Comparison of ENCODE assay signal across 8 mouse cellular contexts in the genomic region with DNA sequence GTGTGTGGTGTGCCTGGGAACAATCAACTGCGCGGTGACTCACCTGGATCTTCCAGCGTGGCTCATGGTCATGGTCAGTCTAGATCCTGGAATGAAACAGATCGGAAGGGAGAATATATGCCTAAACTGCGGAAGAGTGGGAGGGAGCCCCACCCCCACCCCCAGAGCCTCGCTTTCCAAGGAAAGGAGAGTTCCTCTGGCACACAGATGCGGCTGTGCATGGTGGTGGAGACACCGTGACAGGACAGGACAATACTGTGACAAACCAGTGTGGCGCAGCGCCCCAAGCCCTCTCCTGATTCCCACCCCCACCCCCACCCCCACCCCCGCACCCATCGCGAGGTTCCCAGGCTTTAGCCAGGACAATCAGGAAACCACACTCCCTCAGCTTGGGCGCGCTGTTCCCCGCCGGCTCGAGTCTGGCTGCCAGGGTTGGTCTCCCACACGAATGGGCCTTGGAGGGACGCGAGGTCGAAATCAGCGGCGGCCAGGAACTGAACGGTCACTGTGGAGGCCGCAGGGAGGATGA. TPM values are rescaled to one million over a fixed set of nuclear protein-coding genes. Genes with fewer than 3 reads are reported as not detected.
DNase-seq lines count a peak whose midpoint lies in the region; ATAC-seq and TF ChIP-seq lines count a peak whose summit lies in the region.

No protein-coding gene starts in this region.

- DNase-seq in kidney, postnatal 10 days: no peak
- no peak for DNase-seq in midbrain, embryonic 10.5 days (ENCODE audit: low spot score)
- DNase-seq in urinary bladder, postnatal 25 days (ENCODE audit: low spot score): no peak
- no peak for DNase-seq in cerebellum, adult 18-20 months
- DNase-seq in lung, adult 18-20 months: no peak

- no peak for TF ChIP-seq CTCF in bone marrow macrophage, adult 2 months (IDR thresholded peaks at IDR 0.05; ENCODE audit: low read depth, low read length)

- TF ChIP-seq POLR2A in bone marrow macrophage, adult 2 months (IDR thresholded peaks at IDR 0.05; ENCODE audit: borderline replicate concordance, low read depth, low read length): no peak

- no peaks in the 10 kb centered on the region for H3K9me3 ChIP-seq in kidney, embryonic 14.5 days (ENCODE audit: control insufficient read depth, low read length)
- H3K9me3 ChIP-seq in forebrain, embryonic 16.5 days (ENCODE audit: control insufficient read depth, low read length): no peaks in the 10 kb centered on the region
- H3K9me3 ChIP-seq in midbrain, embryonic 10.5 days (replicated peaks): no peaks in the 10 kb centered on the region; the same call in 1 of the 2 replicates

- peak; percentile 37 for ATAC-seq in kidney, embryonic 14.5 days (ENCODE audit: low FRiP score, low TSS enrichment)
- peak; percentile 36 for ATAC-seq in forebrain, embryonic 16.5 days

- 0 out of 2 replicates have a peak, but pooled peaks cover 7% of the 10 kb centered on the region for H3K4me1 ChIP-seq in kidney, embryonic 14.5 days (ENCODE audit: control insufficient read depth, insufficient read depth, low read length)
- peaks cover 7% of the 10 kb centered on the region for H3K4me1 ChIP-seq in bone marrow macrophage, adult 2 months (ENCODE audit: control insufficient read depth, insufficient read depth, low read length)
- H3K4me1 ChIP-seq in forebrain, embryonic 16.5 days (replicated peaks; ENCODE audit: control insufficient read depth, insufficient read depth, low read length): peaks cover 28% of the 10 kb centered on the region
- H3K4me1 ChIP-seq in midbrain, embryonic 10.5 days: peaks cover 45% of the 10 kb centered on the region

- peak overlapping the region; percentile 94 for H3K4me2 ChIP-seq in kidney, embryonic 14.5 days (replicated peaks; ENCODE audit: low read depth, low read length)
- H3K4me2 ChIP-seq in forebrain, embryonic 16.5 days (ENCODE audit: low read length): peak overlapping the region; percentile 86

- no peaks in the 10 kb centered on the region for H3K36me3 ChIP-seq in kidney, embryonic 14.5 days (ENCODE audit: control insufficient read depth, insufficient read depth, low read length)
- H3K36me3 ChIP-seq in forebrain, embryonic 16.5 days (ENCODE audit: control insufficient read depth, insufficient read depth): peaks cover 5% of the 10 kb centered on the region; the same call in 1 of the 2 replicates
- H3K36me3 ChIP-seq in midbrain, embryonic 10.5 days: peaks cover 34% of the 10 kb centered on the region

- H3K9ac ChIP-seq in kidney, embryonic 14.5 days (ENCODE audit: low read depth, low read length): peak overlapping the region; percentile 74
- peak overlapping the region; percentile 97 for H3K9ac ChIP-seq in forebrain, embryonic 16.5 days (replicated peaks; ENCODE audit: low read depth, low read length)

- 0 out of 2 replicates have a peak overlapping the region, but pooled peaks have one; percentile 43 for H3K27ac ChIP-seq in kidney, embryonic 14.5 days (ENCODE audit: low read depth, low read length)
- H3K27ac ChIP-seq in bone marrow macrophage, adult 2 months (ENCODE audit: insufficient read depth, low read depth, low read length): no peak overlapping the region
- peak overlapping the region; percentile 91 for H3K27ac ChIP-seq in forebrain, embryonic 16.5 days (ENCODE audit: low read length)
- H3K27ac ChIP-seq in midbrain, embryonic 10.5 days (replicated peaks): peak overlapping the region; percentile 94

- peak overlapping the region; percentile 91 for H3K4me3 ChIP-seq in kidney, embryonic 14.5 days (ENCODE audit: low read length)
- H3K4me3 ChIP-seq in bone marrow macrophage, adult 2 months (ENCODE audit: insufficient read depth, low read length): peak overlapping the region; percentile 72
- H3K4me3 ChIP-seq in forebrain, embryonic 16.5 days (replicated peaks; ENCODE audit: low read length): peak overlapping the region; percentile 95
- peak overlapping the region; percentile 96 for H3K4me3 ChIP-seq in midbrain, embryonic 10.5 days

- WGBS in kidney, embryonic 14.5 days: 3% methylated on average over 26 of the region's 26 CpGs
- 2% methylated on average over 26 of the region's 26 CpGs for WGBS in forebrain, embryonic 16.5 days
- 5% methylated on average over 26 of the region's 26 CpGs for WGBS in midbrain, embryonic 10.5 days

- H3K27me3 ChIP-seq in kidney, embryonic 14.5 days (ENCODE audit: control insufficient read depth, insufficient read depth, low read length): peaks cover 3% of the 10 kb centered on the region; the same call in 1 of the 2 replicates
- no peaks in the 10 kb centered on the region for H3K27me3 ChIP-seq in forebrain, embryonic 16.5 days (replicated peaks; ENCODE audit: control insufficient read depth, insufficient read depth, low read length)
- H3K27me3 ChIP-seq in midbrain, embryonic 10.5 days (ENCODE audit: low read depth, poor library complexity, severe bottlenecking): 0 out of 2 replicates have a peak, but pooled peaks cover 6% of the 10 kb centered on the region

RNA-seq across cellular contexts. Expression of gene Gm1673, which starts 0.4 kb away (rescaled TPM):
- polyA plus RNA-seq in kidney, embryonic 14.5 days (2014; fragmentation: Nextera tagmentation; extraction: Ambion mirVana): 79.8 and 124 TPM in 2 replicates
- 14.0 and 21.6 TPM in 2 replicates for polyA plus RNA-seq in bone marrow macrophage, adult 2 months (2012; ENCODE audit: insufficient read depth, insufficient read length, missing spikeins)
- polyA plus RNA-seq in forebrain, embryonic 16.5 days (2015; fragmentation: Nextera tagmentation; extraction: Ambion mirVana): 435 and 524 TPM in 2 replicates
- 288 and 309 TPM in 2 replicates for polyA plus RNA-seq in midbrain, embryonic 10.5 days (2016; fragmentation: Nextera tagmentation; extraction: Ambion mirVana)

RNA-seq across cellular contexts. Expression of gene Nat8l, which starts 13.0 kb away (rescaled TPM):
- polyA plus RNA-seq in kidney, embryonic 14.5 days (2014; fragmentation: Nextera tagmentation; extraction: Ambion mirVana): 0.18 and 0.31 TPM in 2 replicates
- 3.4 and 4.1 TPM in 2 replicates for polyA plus RNA-seq in bone marrow macrophage, adult 2 months (2012; ENCODE audit: insufficient read depth, insufficient read length, missing spikeins)
- 3.8 and 4.7 TPM in 2 replicates for polyA plus RNA-seq in forebrain, embryonic 16.5 days (2015; fragmentation: Nextera tagmentation; extraction: Ambion mirVana)
- polyA plus RNA-seq in midbrain, embryonic 10.5 days (2016; fragmentation: Nextera tagmentation; extraction: Ambion mirVana): 1.5 and 2.2 TPM in 2 replicates

RNA-seq across cellular contexts. Expression of gene Nelfa, which starts 46.6 kb away (rescaled TPM):
- polyA plus RNA-seq in kidney, embryonic 14.5 days (2014; fragmentation: Nextera tagmentation; extraction: Ambion mirVana): 47.4 and 60.3 TPM in 2 replicates
- 18.9 and 20.2 TPM in 2 replicates for polyA plus RNA-seq in bone marrow macrophage, adult 2 months (2012; ENCODE audit: insufficient read depth, insufficient read length, missing spikeins)
- 45.3 and 47.5 TPM in 2 replicates for polyA plus RNA-seq in forebrain, embryonic 16.5 days (2015; fragmentation: Nextera tagmentation; extraction: Ambion mirVana)
- 85.4 and 88.1 TPM in 2 replicates for polyA plus RNA-seq in midbrain, embryonic 10.5 days (2016; fragmentation: Nextera tagmentation; extraction: Ambion mirVana)
